Mouse (Mus musculus): Measurements from ENCODE around the gene Tango2. TPM values are rescaled to one million over a fixed set of nuclear protein-coding genes. Genes with fewer than 3 reads are reported as not detected.

Tango2 gene
- polyA plus RNA-seq, 1 experiment from 2014 or later = 62.4 TPM

DNA sequence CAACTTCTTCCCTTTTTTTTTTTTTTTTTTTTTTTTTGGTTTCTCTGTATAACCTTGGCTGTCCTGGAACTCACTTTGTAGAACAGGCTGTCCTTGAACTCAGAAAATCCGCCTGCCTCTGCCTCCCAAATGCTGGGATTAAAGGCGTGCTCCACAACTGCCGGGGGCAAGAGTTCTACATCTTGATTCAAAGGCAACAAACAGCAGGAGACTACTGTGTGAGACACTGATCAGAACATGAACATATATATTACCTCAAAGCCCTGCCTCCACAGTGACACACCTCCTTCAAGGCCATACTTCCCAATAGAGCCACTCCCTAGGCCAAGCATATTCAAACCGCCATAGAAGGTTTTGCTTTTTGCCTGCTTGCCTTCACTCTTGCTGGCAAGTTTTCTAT lies 25.7 kb upstream of the Tango2 start:
- Histone ChIP-seq H3K4me2 (ENCODE audit: low read depth, low read length) (no peak overlapping the region), H3K9me3 (ENCODE audit: control insufficient read depth, low read length) (no peaks in the 10 kb centered on the region), H3K9ac (ENCODE audit: low read depth, low read length) (no peak overlapping the region), H3K27ac (ENCODE audit: low read length) (no peak overlapping the region), H3K27me3 (replicated peaks; ENCODE audit: control insufficient read depth, insufficient read depth, low read length) (no peaks in the 10 kb centered on the region), H3K4me3 (ENCODE audit: low read length) (no peak overlapping the region), H3K36me3 (ENCODE audit: control insufficient read depth, insufficient read depth, low read length) (no peaks in the 10 kb centered on the region), H3K4me1 (ENCODE audit: control insufficient read depth, insufficient read depth, low read length) (peaks cover 10% of the 10 kb centered on the region)
- no peak for ATAC-seq
- WGBS = 85% methylated on average over 4 of the region's 4 CpGs

DNA sequence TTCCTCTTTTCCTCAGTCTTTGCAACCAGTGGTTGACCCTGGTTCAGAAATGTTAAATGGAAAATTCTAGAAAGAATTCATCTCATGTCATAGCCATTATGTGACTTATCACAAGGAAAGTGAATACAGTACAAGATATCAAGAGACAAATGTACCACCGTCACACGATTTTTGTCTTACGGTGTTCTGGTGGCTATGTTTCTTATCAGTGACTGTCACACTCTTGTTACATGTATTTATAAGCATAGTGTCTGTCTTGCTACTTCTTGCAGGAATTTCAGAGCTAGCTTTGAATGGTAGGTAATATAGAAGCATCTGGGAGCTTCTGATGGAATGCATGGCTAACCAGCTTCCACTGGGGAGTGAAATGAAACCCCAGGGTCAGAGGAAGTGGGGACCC lies 22.3 kb upstream of the Tango2 start:
- Histone ChIP-seq H3K4me1 (ENCODE audit: control insufficient read depth, insufficient read depth, low read length) (no peaks in the 10 kb centered on the region), H3K4me2 (ENCODE audit: low read depth, low read length) (no peak overlapping the region), H3K27me3 (replicated peaks; ENCODE audit: control insufficient read depth, insufficient read depth, low read length) (no peaks in the 10 kb centered on the region), H3K27ac (ENCODE audit: low read length) (no peak overlapping the region), H3K9ac (ENCODE audit: low read depth, low read length) (no peak overlapping the region), H3K4me3 (ENCODE audit: low read length) (no peak overlapping the region), H3K9me3 (ENCODE audit: control insufficient read depth, low read length) (no peaks in the 10 kb centered on the region), H3K36me3 (ENCODE audit: control insufficient read depth, insufficient read depth, low read length) (no peaks in the 10 kb centered on the region)
- 88% methylated on average over 3 of the region's 3 CpGs for WGBS
- no peak for ATAC-seq

DNA sequence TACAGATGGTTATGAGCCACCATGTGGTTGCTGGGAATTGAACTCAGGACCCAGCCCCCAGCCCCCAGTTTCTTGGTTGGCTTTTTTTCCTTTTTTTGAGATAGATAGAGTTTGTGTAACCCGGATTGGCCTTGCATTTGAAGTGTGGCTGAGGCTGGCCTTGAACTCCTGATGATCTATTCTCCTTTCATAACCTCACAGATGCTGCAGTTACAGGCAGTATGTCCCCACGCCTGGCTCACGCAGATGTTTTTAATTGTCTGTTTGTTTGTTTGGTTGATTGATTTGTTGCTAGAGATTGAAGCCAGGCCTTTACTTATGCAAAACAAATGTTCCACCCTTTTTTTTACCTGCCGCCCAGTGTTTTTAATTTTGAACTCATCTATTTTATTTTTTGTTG lies 18.9 kb upstream of the Tango2 start:
- Histone ChIP-seq H3K27me3 (replicated peaks; ENCODE audit: control insufficient read depth, insufficient read depth, low read length) (no peaks in the 10 kb centered on the region), H3K27ac (ENCODE audit: low read length) (no peak overlapping the region), H3K9me3 (ENCODE audit: control insufficient read depth, low read length) (no peaks in the 10 kb centered on the region), H3K4me1 (ENCODE audit: control insufficient read depth, insufficient read depth, low read length) (no peaks in the 10 kb centered on the region), H3K9ac (ENCODE audit: low read depth, low read length) (no peak overlapping the region), H3K4me3 (ENCODE audit: low read length) (no peak overlapping the region), H3K36me3 (ENCODE audit: control insufficient read depth, insufficient read depth, low read length) (no peaks in the 10 kb centered on the region), H3K4me2 (ENCODE audit: low read depth, low read length) (no peak overlapping the region)
- ATAC-seq = no peak
- 84% methylated on average over 4 of the region's 4 CpGs for WGBS

DNA sequence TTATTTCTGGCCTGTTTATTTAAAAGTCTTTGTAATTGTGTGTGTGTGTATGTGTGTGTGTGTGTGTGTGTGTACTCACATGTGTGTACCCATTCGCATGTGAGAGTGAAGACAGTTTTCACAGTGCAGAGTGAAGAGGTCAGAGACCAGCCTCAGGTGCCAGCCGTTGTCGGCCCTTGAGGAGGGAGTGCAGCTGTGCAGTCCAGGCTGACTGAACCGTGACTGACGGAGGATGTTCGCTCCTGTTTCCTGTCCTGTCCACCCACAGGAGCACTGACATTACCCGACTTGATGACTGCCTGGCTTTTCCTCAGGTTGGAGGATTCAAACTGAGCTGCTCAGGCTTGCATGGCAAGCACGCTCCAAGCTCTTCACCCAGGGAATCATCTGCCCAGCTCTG lies 15.0 kb upstream of the Tango2 start:
- Histone ChIP-seq H3K4me3 (ENCODE audit: low read length) (no peak overlapping the region), H3K27me3 (replicated peaks; ENCODE audit: control insufficient read depth, insufficient read depth, low read length) (no peaks in the 10 kb centered on the region)
- 79% methylated on average over 8 of the region's 8 CpGs for WGBS

DNA sequence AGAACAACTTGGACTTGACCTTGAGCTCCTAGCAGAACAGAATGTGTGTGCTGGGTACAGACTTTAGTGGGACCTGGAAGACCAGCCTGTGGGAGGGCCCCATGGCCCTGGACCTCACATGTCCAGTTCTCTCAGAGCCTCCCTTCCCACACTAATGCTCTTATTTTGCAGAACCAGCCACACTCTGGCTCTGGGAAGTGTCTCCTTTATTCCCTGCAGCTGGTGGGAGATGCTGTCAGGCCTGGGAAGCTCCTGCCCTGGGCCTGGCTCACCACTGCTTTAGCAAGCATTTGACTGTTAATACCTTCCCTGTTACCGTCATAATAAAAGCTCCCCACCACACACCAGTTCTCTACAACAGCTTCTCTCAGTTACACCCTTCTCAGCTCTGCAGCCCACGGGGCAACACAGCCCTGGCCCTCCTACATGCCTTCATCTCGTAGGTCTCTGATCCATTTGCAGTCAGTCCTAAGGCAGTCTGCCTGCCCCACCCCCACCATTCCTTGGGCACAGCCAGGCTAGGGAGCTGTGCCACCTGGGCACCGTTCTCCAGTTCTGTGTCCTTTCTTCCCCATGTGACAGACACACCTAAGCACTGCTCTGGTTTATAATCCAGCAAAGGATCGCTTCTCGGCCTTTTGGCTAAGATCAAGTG lies 12.4 kb upstream of the Tango2 start:
- Histone ChIP-seq H3K4me2 (ENCODE audit: low read depth, low read length) (no peak overlapping the region), H3K4me3 (ENCODE audit: low read length) (no peak overlapping the region), H3K27me3 (replicated peaks; ENCODE audit: control insufficient read depth, insufficient read depth, low read length) (no peaks in the 10 kb centered on the region), H3K27ac (ENCODE audit: low read length) (no peak overlapping the region), H3K4me1 (ENCODE audit: control insufficient read depth, insufficient read depth, low read length) (no peaks in the 10 kb centered on the region), H3K9ac (ENCODE audit: low read depth, low read length) (no peak overlapping the region), H3K36me3 (ENCODE audit: control insufficient read depth, insufficient read depth, low read length) (no peaks in the 10 kb centered on the region), H3K9me3 (ENCODE audit: control insufficient read depth, low read length) (no peaks in the 10 kb centered on the region)
- WGBS = 68% methylated on average over 6 of the region's 6 CpGs
- no peak for ATAC-seq

More for the DNA sequence above, 15.0 kb upstream of the Tango2 start:
- no peaks in the 10 kb centered on the region for H3K4me1 ChIP-seq (ENCODE audit: control insufficient read depth, insufficient read depth, low read length)
- H3K4me2 ChIP-seq (ENCODE audit: low read depth, low read length) = no peak overlapping the region
- no peaks in the 10 kb centered on the region for H3K9me3 ChIP-seq (ENCODE audit: control insufficient read depth, low read length)
- H3K9ac ChIP-seq (ENCODE audit: low read depth, low read length) = no peak overlapping the region
- no peak overlapping the region for H3K27ac ChIP-seq (ENCODE audit: low read length)
- H3K36me3 ChIP-seq (ENCODE audit: control insufficient read depth, insufficient read depth, low read length) = no peaks in the 10 kb centered on the region
- ATAC-seq = no peak

DNA sequence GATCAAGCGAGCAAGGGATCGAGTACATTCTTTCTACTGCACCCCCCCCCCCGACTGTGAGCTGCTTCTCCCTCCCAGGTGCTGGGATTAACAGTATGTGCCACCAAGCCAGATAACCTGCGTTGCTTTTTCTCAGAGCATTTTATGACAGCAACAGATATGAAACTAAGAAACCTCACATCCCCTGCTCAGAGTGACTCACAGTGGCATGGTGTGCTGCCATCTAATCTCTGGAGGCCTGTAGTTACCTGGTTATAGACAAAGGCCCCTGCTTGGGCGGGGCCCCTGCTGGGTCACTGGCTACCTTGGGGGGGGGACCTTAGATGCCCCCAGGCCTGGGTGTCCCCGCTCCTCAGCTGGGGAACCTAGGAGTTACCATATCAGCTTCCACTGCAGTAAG lies 10.1 kb upstream of the Tango2 start:
- H3K4me1 ChIP-seq (ENCODE audit: control insufficient read depth, insufficient read depth, low read length) = no peaks in the 10 kb centered on the region
- peak; percentile 71 for ATAC-seq
- no peak overlapping the region for H3K9ac ChIP-seq (ENCODE audit: low read depth, low read length)
- H3K27me3 ChIP-seq (replicated peaks; ENCODE audit: control insufficient read depth, insufficient read depth, low read length) = no peaks in the 10 kb centered on the region
- no peak overlapping the region for H3K4me2 ChIP-seq (ENCODE audit: low read depth, low read length)
- H3K9me3 ChIP-seq (ENCODE audit: control insufficient read depth, low read length) = no peaks in the 10 kb centered on the region
- no peak overlapping the region for H3K4me3 ChIP-seq (ENCODE audit: low read length)
- H3K36me3 ChIP-seq (ENCODE audit: control insufficient read depth, insufficient read depth, low read length) = no peaks in the 10 kb centered on the region
- H3K27ac ChIP-seq (ENCODE audit: low read length) = no peak overlapping the region
- WGBS = 75% methylated on average over 6 of the region's 6 CpGs

DNA sequence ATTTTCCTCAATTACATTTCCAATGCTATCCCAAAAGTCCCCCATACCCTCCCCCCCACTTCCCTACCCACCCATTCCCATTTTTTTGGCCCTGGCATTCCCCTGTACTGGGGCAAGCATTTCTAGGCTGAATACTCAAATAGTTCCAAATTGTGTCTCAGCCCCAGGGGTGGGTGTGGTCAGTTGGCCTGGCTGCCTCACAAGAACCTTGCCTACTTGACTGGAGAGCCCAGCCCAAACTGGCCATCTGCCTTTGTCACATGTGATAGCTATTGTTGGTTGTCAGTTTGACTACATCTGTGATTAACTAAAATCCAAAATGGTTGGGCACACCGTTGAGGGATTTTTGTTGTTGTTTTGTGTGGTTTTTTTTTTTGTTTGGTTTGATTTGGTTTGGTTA lies 9.1 kb upstream of the Tango2 start:
- WGBS = 79% methylated on average over 1 of the region's 1 CpGs
- Histone ChIP-seq H3K9me3 (ENCODE audit: control insufficient read depth, low read length) (no peaks in the 10 kb centered on the region), H3K27me3 (replicated peaks; ENCODE audit: control insufficient read depth, insufficient read depth, low read length) (no peaks in the 10 kb centered on the region), H3K4me3 (ENCODE audit: low read length) (no peak overlapping the region), H3K36me3 (ENCODE audit: control insufficient read depth, insufficient read depth, low read length) (no peaks in the 10 kb centered on the region), H3K4me1 (ENCODE audit: control insufficient read depth, insufficient read depth, low read length) (no peaks in the 10 kb centered on the region), H3K4me2 (ENCODE audit: low read depth, low read length) (no peak overlapping the region), H3K9ac (ENCODE audit: low read depth, low read length) (no peak overlapping the region), H3K27ac (ENCODE audit: low read length) (no peak overlapping the region)
- no peak for ATAC-seq

DNA sequence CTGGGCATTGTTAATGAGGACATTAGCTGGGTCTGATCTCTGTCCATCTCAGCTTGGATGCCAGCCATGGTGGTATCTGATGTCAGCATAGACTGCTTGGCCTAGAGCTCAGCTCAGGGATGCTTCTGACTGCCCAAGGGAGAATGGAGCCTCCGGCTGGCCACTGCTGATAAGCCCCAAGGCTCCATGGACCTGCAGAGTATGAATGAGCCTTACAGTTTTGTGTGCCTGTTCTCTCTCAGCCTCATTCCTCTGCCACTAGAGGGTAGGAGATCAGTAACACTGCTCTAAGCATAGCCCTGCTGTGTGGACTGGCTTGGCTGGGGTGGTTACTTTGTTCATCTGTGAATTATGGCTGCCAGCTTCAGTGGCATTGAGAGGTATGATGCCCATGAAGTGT lies 5.2 kb upstream of the Tango2 start:
- no peaks in the 10 kb centered on the region for H3K9me3 ChIP-seq (ENCODE audit: control insufficient read depth, low read length)
- no peaks in the 10 kb centered on the region for H3K36me3 ChIP-seq (ENCODE audit: control insufficient read depth, insufficient read depth, low read length)
- H3K27me3 ChIP-seq (replicated peaks; ENCODE audit: control insufficient read depth, insufficient read depth, low read length) = peaks cover 9% of the 10 kb centered on the region; the same call in 1 of the 2 replicates
- H3K4me1 ChIP-seq (ENCODE audit: control insufficient read depth, insufficient read depth, low read length) = peaks cover 4% of the 10 kb centered on the region; the same call in 1 of the 2 replicates
- no peak for ATAC-seq
- H3K27ac ChIP-seq (ENCODE audit: low read length) = no peak overlapping the region
- 65% methylated on average over 1 of the region's 1 CpGs for WGBS
- no peak overlapping the region for H3K4me3 ChIP-seq (ENCODE audit: low read length)
- no peak overlapping the region for H3K9ac ChIP-seq (ENCODE audit: low read depth, low read length)
- H3K4me2 ChIP-seq (ENCODE audit: low read depth, low read length) = no peak overlapping the region

DNA sequence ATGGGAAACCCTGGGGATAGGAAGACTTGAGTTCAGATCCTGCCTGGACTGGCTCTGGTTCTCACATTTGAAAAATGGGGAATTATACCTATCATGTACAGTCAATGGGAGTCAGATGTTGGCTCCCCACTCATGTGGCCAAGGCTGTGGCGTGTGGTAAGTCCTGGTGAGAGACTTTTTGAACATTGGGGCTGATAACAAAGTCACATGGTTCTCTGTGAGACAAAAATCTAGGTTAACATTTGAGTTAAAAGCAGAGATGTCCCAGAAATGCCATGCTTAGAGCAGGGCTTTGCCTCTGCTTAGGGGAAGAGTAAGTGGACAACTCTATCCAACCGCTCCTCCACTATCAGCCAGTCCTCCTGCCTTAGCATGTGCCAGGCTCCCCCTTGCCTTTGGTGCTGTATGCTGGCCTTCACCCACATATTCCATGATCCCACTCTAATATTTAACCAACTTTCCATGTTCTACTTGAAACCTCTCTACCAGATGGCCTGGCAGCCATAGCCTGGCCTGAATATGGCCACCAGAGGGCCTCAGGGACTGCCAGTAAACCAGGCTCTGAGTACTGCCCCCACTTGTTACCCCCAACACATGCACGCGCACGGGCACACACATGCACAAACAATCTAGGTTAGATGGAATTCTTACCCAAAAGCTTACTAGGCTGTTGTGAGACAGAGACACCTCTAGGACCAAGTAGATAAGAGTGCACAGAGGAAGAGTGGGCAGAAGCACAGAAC lies 3.6 kb upstream of the Tango2 start:
- 57% methylated on average over 5 of the region's 5 CpGs for WGBS
- Histone ChIP-seq H3K9ac (ENCODE audit: low read depth, low read length) (no peak overlapping the region), H3K4me2 (ENCODE audit: low read depth, low read length) (no peak overlapping the region), H3K27me3 (replicated peaks; ENCODE audit: control insufficient read depth, insufficient read depth, low read length) (peaks cover 9% of the 10 kb centered on the region; the same call in 1 of the 2 replicates), H3K27ac (ENCODE audit: low read length) (no peak overlapping the region), H3K4me3 (ENCODE audit: low read length) (no peak overlapping the region), H3K9me3 (ENCODE audit: control insufficient read depth, low read length) (no peaks in the 10 kb centered on the region), H3K4me1 (ENCODE audit: control insufficient read depth, insufficient read depth, low read length) (peaks cover 6% of the 10 kb centered on the region; the same call in 1 of the 2 replicates), H3K36me3 (ENCODE audit: control insufficient read depth, insufficient read depth, low read length) (no peaks in the 10 kb centered on the region)
- ATAC-seq = no peak

Data from intestine, embryonic 16.5 days (tissue).